Mouse (Mus musculus): ENCODE data around the gene Smoc1. TPM values are rescaled to one million over a fixed set of nuclear protein-coding genes. Genes with fewer than 3 reads are reported as not detected.

The Smoc1 gene
- polyA plus RNA-seq, 1 experiment from 2014 or later, result 15.5 TPM

- Histone ChIP-seq H3K36me3 (replicated peaks; ENCODE audit: control insufficient read depth, insufficient read depth, low read depth, low read length) (no peaks in the 10 kb centered on the region), H3K4me3 (ENCODE audit: low read depth, low read length) (no peak overlapping the region), H3K27me3 (ENCODE audit: control insufficient read depth, insufficient read depth, low read length) (no peaks in the 10 kb centered on the region), H3K27ac (replicated peaks; ENCODE audit: low read depth, low read length) (no peak overlapping the region), H3K9me3 (replicated peaks; ENCODE audit: control insufficient read depth, low read length) (no peaks in the 10 kb centered on the region), H3K4me1 (ENCODE audit: control insufficient read depth, insufficient read depth, low read length) (peaks cover 7% of the 10 kb centered on the region; the same call in 1 of the 2 replicates), H3K9ac (replicated peaks; ENCODE audit: low read length) (no peak overlapping the region), H3K4me2 (ENCODE audit: low read depth, low read length) (no peak overlapping the region)
- ATAC-seq (replicated peaks; ENCODE audit: insufficient number of reproducible peaks, low FRiP score, low TSS enrichment, low read depth) (no peak), DNase-seq (ENCODE audit: low spot score) (no peak)
- 85% methylated on average over 3 of the region's 3 CpGs for WGBS
Measured at GRCm38 (mm10) chr12:81092641-81093040, 66.0 kb downstream of the Smoc1 start.

- 83% methylated on average over 7 of the region's 7 CpGs for WGBS
- H3K4me1 ChIP-seq (ENCODE audit: control insufficient read depth, insufficient read depth, low read length), result peaks cover 7% of the 10 kb centered on the region; the same call in 1 of the 2 replicates
- no peaks in the 10 kb centered on the region for H3K27me3 ChIP-seq (ENCODE audit: control insufficient read depth, insufficient read depth, low read length)
- ATAC-seq (replicated peaks; ENCODE audit: insufficient number of reproducible peaks, low FRiP score, low TSS enrichment, low read depth), result no peak
- H3K9ac ChIP-seq (replicated peaks; ENCODE audit: low read length), result no peak overlapping the region
- H3K36me3 ChIP-seq (replicated peaks; ENCODE audit: control insufficient read depth, insufficient read depth, low read depth, low read length), result no peaks in the 10 kb centered on the region
- H3K9me3 ChIP-seq (replicated peaks; ENCODE audit: control insufficient read depth, low read length), result no peaks in the 10 kb centered on the region
- H3K4me3 ChIP-seq (ENCODE audit: low read depth, low read length), result no peak overlapping the region
- H3K27ac ChIP-seq (replicated peaks; ENCODE audit: low read depth, low read length), result no peak overlapping the region
- no peak for DNase-seq (ENCODE audit: low spot score)
- no peak overlapping the region for H3K4me2 ChIP-seq (ENCODE audit: low read depth, low read length)
Measured at GRCm38 (mm10) chr12:81093211-81093610, 66.6 kb downstream of the Smoc1 start.

DNA sequence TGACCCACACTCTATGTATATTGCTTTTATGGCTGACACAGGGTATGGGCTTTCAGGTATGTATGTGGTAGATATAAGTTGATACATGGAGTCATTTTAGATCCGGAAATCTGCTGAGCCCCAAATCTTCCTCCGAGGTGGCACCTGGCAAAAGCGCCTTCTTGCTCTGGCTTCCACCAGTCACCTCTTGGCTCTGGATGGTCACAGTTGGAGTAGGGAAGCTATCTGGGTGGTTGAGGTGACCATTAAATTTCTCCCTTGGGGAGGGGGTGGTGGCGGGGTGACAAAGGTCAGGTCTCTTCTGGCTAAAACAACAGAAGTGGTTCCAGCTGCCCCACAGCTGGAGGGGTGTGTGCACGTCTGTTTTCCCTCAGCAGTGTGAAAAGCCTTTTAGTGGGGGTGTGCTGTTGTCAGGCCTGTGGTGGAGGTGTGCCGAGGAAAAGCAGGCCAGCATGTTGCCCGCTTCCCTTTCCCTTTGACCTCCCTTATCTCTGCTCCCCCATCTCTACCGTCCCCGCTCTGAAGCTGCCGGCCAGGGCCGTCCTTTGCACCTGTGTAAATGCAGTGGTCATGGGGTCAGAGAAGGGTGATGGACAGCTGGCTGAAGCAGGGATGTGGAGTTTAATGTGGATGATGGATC, 68.3 kb downstream of the Smoc1 start:
- no peak overlapping the region for H3K9ac ChIP-seq (replicated peaks; ENCODE audit: low read length)
- ATAC-seq (replicated peaks; ENCODE audit: insufficient number of reproducible peaks, low FRiP score, low TSS enrichment, low read depth), result 0 out of 2 replicates have a peak, but pooled peaks have one; percentile 44
- no peaks in the 10 kb centered on the region for H3K36me3 ChIP-seq (replicated peaks; ENCODE audit: control insufficient read depth, insufficient read depth, low read depth, low read length)
- 26% methylated on average over 11 of the region's 11 CpGs for WGBS
- H3K4me1 ChIP-seq (ENCODE audit: control insufficient read depth, insufficient read depth, low read length), result peaks cover 7% of the 10 kb centered on the region; the same call in 1 of the 2 replicates
- no peaks in the 10 kb centered on the region for H3K9me3 ChIP-seq (replicated peaks; ENCODE audit: control insufficient read depth, low read length)
- 0 out of 2 replicates have a peak overlapping the region, but pooled peaks have one; percentile 13 for H3K4me2 ChIP-seq (ENCODE audit: low read depth, low read length)
- H3K27me3 ChIP-seq (ENCODE audit: control insufficient read depth, insufficient read depth, low read length), result no peaks in the 10 kb centered on the region
- H3K27ac ChIP-seq (replicated peaks; ENCODE audit: low read depth, low read length), result no peak overlapping the region
- H3K4me3 ChIP-seq (ENCODE audit: low read depth, low read length), result no peak overlapping the region
- DNase-seq (ENCODE audit: low spot score), result peak; percentile 41

DNA sequence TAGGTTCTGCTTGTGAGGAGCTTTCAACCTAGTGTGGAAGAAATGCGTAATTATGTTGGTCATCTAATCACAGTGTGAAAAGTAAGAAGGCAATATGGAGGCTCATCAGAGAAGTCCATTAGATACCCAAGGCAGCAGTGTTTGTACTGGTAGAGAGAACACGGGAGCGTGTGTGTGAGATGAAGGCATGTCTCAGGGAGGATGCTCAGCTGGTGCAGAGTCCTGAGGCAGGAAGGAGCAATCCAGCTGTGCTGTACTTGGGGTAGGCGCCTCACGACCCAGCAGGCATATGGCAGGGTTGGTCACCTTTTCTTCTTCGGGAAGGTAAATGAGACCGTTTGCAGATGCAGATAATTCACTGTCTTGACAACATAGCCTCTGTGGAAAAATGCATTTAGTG, 70.7 kb downstream of the Smoc1 start:
- H3K27ac ChIP-seq (replicated peaks; ENCODE audit: low read depth, low read length), result no peak overlapping the region
- H3K36me3 ChIP-seq (replicated peaks; ENCODE audit: control insufficient read depth, insufficient read depth, low read depth, low read length), result no peaks in the 10 kb centered on the region
- H3K27me3 ChIP-seq (ENCODE audit: control insufficient read depth, insufficient read depth, low read length), result no peaks in the 10 kb centered on the region
- no peak overlapping the region for H3K4me2 ChIP-seq (ENCODE audit: low read depth, low read length)
- peaks cover 7% of the 10 kb centered on the region; the same call in 1 of the 2 replicates for H3K4me1 ChIP-seq (ENCODE audit: control insufficient read depth, insufficient read depth, low read length)
- ATAC-seq (replicated peaks; ENCODE audit: insufficient number of reproducible peaks, low FRiP score, low TSS enrichment, low read depth) (no peak), DNase-seq (ENCODE audit: low spot score) (no peak)
- H3K4me3 ChIP-seq (ENCODE audit: low read depth, low read length), result no peak overlapping the region
- H3K9me3 ChIP-seq (replicated peaks; ENCODE audit: control insufficient read depth, low read length), result no peaks in the 10 kb centered on the region
- WGBS, result 77% methylated on average over 7 of the region's 7 CpGs
- no peak overlapping the region for H3K9ac ChIP-seq (replicated peaks; ENCODE audit: low read length)

DNA sequence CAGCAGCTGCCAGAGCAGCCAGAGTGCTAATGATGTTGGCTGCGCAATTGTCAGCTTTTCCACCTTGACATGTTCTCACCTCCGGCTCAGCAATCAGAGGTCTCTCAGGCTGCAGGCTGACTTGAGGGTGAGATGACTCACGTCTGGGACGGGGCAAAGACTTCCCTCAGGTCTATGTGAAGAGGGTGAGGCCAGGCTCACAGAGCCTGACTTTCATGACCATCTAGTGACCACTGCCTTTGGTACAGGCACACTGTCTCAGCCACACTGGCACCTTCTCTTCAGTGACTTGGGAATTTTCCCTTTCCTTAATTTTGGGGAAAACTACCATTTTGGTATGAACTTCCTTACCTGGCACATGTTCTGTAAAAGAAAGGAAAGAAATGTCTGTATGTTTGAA, 71.1 kb downstream of the Smoc1 start:
- H3K9ac ChIP-seq (replicated peaks; ENCODE audit: low read length), result no peak overlapping the region
- ATAC-seq (replicated peaks; ENCODE audit: insufficient number of reproducible peaks, low FRiP score, low TSS enrichment, low read depth) (no peak), DNase-seq (ENCODE audit: low spot score) (no peak)
- no peaks in the 10 kb centered on the region for H3K9me3 ChIP-seq (replicated peaks; ENCODE audit: control insufficient read depth, low read length)
- H3K4me1 ChIP-seq (ENCODE audit: control insufficient read depth, insufficient read depth, low read length), result peaks cover 7% of the 10 kb centered on the region; the same call in 1 of the 2 replicates
- H3K4me3 ChIP-seq (ENCODE audit: low read depth, low read length), result no peak overlapping the region
- H3K4me2 ChIP-seq (ENCODE audit: low read depth, low read length), result no peak overlapping the region
- no peak overlapping the region for H3K27ac ChIP-seq (replicated peaks; ENCODE audit: low read depth, low read length)
- H3K36me3 ChIP-seq (replicated peaks; ENCODE audit: control insufficient read depth, insufficient read depth, low read depth, low read length), result no peaks in the 10 kb centered on the region
- WGBS, result 70% methylated on average over 4 of the region's 4 CpGs
- no peaks in the 10 kb centered on the region for H3K27me3 ChIP-seq (ENCODE audit: control insufficient read depth, insufficient read depth, low read length)

DNA sequence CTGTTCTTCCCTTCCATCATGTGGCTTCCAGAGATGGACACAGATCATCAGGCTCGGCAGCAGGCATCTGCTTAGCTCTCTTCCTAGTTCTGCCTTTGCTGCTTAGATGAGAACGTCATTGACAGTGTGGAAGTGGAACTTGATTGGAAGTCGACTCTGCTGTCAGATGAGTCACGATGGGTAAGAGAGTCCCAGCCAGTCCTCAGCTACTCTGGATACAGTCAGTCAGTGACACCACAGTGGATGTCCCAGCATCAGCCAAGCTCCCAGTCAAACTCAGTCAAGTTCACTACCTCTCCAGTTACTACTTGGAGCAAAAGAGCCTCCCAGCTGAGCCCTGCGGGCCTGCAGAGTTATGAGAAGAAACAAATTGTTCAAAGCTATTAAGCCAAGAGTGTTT, 72.6 kb downstream of the Smoc1 start:
- no peaks in the 10 kb centered on the region for H3K9me3 ChIP-seq (replicated peaks; ENCODE audit: control insufficient read depth, low read length)
- no peak overlapping the region for H3K27ac ChIP-seq (replicated peaks; ENCODE audit: low read depth, low read length)
- no peak overlapping the region for H3K4me2 ChIP-seq (ENCODE audit: low read depth, low read length)
- H3K4me3 ChIP-seq (ENCODE audit: low read depth, low read length), result no peak overlapping the region
- DNase-seq (ENCODE audit: low spot score) (no peak), ATAC-seq (replicated peaks; ENCODE audit: insufficient number of reproducible peaks, low FRiP score, low TSS enrichment, low read depth) (no peak)
- 71% methylated on average over 5 of the region's 5 CpGs for WGBS
- H3K27me3 ChIP-seq (ENCODE audit: control insufficient read depth, insufficient read depth, low read length), result no peaks in the 10 kb centered on the region
- peaks cover 7% of the 10 kb centered on the region; the same call in 1 of the 2 replicates for H3K4me1 ChIP-seq (ENCODE audit: control insufficient read depth, insufficient read depth, low read length)
- no peak overlapping the region for H3K9ac ChIP-seq (replicated peaks; ENCODE audit: low read length)
- no peaks in the 10 kb centered on the region for H3K36me3 ChIP-seq (replicated peaks; ENCODE audit: control insufficient read depth, insufficient read depth, low read depth, low read length)

DNA sequence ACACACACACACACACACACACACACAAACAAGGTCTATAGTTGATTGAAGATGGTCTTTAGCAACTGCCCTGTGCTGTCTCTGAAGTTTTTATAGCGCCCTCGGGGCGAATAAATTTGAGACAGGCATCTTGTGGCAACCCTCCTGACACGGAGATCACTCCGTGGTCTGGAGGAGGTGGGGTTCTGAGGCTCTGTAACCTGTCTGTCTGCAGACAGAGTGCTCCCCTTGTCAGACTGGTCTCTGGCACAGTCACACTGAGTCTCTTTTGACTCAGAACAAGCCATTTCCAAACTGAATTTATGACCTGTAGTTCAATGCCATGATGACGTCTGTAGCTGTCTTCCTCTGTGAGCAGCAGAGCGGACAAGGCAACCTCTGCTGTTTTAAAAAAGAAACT, 75.1 kb downstream of the Smoc1 start:
- H3K9ac ChIP-seq (replicated peaks; ENCODE audit: low read length), result no peak overlapping the region
- H3K27me3 ChIP-seq (ENCODE audit: control insufficient read depth, insufficient read depth, low read length), result no peaks in the 10 kb centered on the region
- 73% methylated on average over 7 of the region's 7 CpGs for WGBS
- H3K9me3 ChIP-seq (replicated peaks; ENCODE audit: control insufficient read depth, low read length), result no peaks in the 10 kb centered on the region
- no peaks in the 10 kb centered on the region; the same call in 1 of the 2 replicates for H3K36me3 ChIP-seq (replicated peaks; ENCODE audit: control insufficient read depth, insufficient read depth, low read depth, low read length)
- no peak overlapping the region for H3K27ac ChIP-seq (replicated peaks; ENCODE audit: low read depth, low read length)
- no peak overlapping the region for H3K4me2 ChIP-seq (ENCODE audit: low read depth, low read length)
- no peaks in the 10 kb centered on the region for H3K4me1 ChIP-seq (ENCODE audit: control insufficient read depth, insufficient read depth, low read length)
- ATAC-seq (replicated peaks; ENCODE audit: insufficient number of reproducible peaks, low FRiP score, low TSS enrichment, low read depth) (no peak), DNase-seq (ENCODE audit: low spot score) (no peak)
- H3K4me3 ChIP-seq (ENCODE audit: low read depth, low read length), result no peak overlapping the region

DNA sequence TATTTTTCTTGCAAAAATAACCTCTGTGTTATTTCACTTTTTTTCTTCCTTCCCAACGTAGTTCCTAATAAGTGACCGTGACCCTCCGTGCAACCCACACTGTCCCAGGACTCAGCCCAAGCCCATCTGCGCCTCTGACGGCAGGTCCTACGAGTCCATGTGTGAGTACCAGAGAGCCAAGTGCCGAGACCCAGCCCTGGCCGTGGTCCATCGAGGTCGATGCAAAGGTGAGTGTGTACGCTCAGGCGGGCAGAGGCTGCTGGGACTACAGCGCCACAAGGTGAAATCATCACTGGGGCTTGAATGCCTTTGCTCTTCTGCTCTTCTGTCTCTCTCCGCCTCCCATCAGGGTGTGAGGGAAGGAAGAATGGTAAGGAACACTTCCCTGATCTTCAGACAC, 77.9 kb downstream of the Smoc1 start:
- DNase-seq (ENCODE audit: low spot score) (no peak), ATAC-seq (replicated peaks; ENCODE audit: insufficient number of reproducible peaks, low FRiP score, low TSS enrichment, low read depth) (no peak)
- Histone ChIP-seq H3K4me3 (ENCODE audit: low read depth, low read length) (no peak overlapping the region), H3K9ac (replicated peaks; ENCODE audit: low read length) (no peak overlapping the region), H3K4me1 (ENCODE audit: control insufficient read depth, insufficient read depth, low read length) (peaks cover 4% of the 10 kb centered on the region), H3K9me3 (replicated peaks; ENCODE audit: control insufficient read depth, low read length) (no peaks in the 10 kb centered on the region), H3K36me3 (replicated peaks; ENCODE audit: control insufficient read depth, insufficient read depth, low read depth, low read length) (no peaks in the 10 kb centered on the region; the same call in 1 of the 2 replicates), H3K27ac (replicated peaks; ENCODE audit: low read depth, low read length) (no peak overlapping the region), H3K4me2 (ENCODE audit: low read depth, low read length) (no peak overlapping the region), H3K27me3 (ENCODE audit: control insufficient read depth, insufficient read depth, low read length) (no peaks in the 10 kb centered on the region)
- WGBS, result 87% methylated on average over 14 of the region's 14 CpGs
